Mouse (Mus musculus) brain, embryonic 18.5 days (tissue): Measurements from ENCODE around the gene Alppl2.

Experiments used
- DNase-seq: peaks from one replicate; pipeline ENCODE4 v3.0.0-alpha.2; 2012; ENCODE audit warnings: low read depth, low spot score

Alppl2 gene

DNA sequence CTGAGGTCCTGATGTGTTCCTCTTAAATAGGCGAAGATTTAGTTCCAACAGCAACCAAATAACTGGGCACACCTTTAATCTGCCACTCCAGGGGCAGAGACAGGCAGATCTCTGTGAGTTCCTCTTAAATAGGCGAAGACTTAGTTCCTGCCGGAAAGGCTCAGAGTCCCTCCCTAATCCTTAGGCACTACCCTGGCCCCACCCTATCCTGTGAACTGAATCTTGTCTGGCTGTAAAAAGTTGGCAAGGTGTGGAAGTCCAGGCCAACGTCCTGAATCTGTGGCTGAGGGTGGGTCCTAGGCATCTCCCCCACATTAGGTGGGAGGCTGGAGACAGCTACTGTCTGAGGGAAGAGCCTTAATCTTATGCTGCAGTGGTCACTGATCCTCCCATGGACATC is at the start of gene Alppl2:
TSS of gene Alppl2 (minus strand) at position 101 of the 400 bp plus-strand sequence.
- DNase-seq = no peak

DNA sequence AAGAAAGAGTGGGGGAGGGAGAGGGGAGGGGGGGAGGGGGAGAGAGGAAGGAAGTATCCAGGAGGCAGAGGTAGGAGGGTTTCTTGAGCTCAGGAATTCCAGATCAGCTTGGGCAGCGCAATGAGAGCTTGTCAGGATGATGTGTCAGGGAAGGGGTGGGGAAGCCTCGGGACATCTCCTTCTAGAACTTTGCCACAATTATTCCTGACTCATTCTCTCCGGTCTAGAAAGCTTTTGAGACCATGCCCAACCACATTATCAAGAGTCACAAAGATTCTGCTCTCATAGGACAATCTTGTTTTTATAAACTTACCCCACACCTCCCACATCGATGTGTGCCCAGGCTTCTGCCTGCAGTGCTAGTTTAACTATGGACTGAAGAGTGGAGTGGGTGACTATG is 42.1 kb upstream of the Alppl2 start:
- no peak for DNase-seq

DNA sequence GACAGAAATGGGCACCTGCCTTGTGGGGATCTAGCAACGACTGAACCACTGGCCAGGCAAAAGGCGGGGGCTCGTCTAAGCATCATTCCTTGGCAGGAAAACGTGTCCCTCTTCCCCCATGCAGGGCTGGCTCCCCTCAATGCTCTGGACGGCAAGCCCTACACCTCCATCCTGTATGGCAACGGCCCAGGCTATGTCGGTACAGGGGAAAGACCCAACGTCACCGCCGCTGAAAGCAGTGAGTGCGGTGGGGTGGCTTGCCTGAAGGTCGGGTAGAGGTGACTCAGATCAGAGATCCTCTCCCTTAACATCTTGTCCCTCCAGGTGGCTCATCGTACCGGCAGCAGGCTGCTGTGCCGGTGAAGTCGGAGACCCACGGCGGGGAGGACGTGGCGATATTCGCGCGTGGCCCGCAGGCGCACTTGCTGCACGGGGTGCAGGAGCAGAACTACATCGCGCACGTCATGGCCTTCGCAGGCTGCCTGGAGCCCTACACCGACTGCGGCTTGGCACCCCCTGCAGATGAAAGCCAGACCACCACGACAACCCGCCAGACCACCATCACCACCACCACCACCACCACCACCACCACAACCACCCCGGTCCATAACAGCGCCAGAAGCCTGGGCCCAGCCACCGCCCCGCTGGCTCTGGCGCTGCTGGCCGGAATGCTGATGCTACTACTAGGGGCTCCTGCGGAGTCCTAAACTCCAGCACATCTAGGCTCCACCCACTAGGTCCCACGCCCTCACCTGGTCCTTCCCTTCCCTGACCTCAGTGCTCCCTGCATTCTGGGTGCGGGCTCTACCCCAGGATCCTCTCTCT is 37.7 kb upstream of the Alppl2 start:
- DNase-seq = no peak

DNA sequence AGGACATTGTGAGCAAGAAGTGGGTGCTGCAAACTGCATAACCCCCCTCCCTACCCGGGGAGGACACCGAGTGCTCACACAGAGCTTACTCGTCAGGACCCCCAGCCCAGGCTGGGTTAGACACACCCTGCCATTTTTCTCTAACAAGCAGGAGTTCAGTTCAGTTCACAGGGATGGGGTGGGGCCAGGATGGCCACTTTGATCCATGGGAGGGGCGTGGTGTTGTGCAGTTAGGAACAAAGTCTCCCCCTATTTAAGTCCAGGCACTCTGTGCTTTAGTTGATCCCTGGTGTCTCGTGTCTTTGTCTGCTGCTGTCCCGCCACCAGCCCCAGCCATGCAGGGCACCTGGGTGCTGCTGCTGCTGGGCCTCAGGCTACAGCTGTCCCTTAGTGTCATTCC is 34.9 kb upstream of the Alppl2 start, which contains the start of gene Akp3:
TSS of gene Akp3 (plus strand) at position 301 of the 400 bp plus-strand sequence.
- DNase-seq = no peak

DNA sequence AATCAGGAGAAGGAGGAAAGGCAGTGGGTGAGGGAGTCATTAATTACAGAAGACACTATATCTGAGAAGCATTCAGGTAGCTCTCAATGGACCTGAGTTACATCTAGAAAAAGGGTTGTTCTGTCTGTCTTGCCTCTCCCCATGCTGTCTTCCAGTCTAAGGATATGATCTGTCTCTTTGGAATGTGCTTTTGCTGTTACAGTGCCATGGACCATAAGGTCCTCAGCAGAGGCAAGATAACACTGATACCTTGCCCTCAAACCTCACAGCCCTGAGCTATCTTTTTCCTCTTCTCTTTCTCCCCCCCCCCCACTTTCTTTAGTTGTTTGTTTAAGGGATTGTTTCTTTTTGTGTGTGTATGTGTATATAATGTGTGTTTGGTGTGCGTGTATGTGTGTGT is 25.1 kb upstream of the Alppl2 start:
- no peak for DNase-seq

DNA sequence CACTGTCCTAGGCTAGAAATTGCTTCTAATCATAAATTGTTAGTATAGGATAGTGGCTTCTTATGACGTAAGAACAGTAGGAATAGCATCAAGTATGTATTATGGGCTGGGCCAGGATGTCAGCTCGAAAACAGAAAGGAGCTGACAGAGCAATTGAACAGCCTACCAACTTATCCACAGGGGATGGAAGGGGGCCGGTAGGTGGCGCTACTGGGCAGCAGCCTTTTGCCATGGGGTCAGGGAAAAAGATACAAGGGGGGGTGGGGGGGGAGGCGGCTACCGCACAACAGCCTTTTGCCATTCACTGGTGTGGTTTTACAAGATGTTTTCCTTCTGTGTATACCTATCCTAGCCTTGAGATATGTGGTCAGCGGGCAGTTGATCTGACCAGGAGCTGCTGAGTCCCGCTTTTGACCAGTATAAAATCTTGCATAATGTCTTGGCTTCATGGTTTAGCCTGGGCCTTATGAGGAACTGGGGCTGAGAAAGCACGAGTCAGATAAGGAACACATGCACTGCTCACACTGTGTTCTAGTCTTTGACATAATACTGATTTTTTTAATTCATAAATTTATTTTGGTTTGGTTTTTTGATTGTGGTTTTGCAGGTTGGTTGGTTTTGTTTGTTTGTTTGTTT is 22.1 kb upstream of the Alppl2 start:
- no peak for DNase-seq

DNA sequence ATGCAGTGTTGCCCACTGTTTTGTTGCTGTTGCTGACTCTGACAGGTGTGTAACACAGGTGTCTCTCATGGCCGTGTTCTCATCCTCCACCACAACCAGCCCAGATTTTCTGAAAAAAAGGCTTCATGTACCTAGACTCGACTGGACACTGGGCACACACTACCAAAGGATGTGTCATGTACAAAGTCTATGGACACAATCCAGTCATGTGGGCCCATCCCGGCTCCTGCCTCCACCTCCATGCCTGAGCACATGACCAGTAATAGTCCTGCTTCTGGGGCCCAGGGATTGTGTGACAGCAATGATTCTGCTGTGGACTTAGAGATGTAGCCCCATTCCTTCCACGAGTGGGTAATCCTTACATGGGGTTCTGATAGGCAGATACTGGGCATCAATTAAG is 18.8 kb upstream of the Alppl2 start:
- DNase-seq = no peak

DNA sequence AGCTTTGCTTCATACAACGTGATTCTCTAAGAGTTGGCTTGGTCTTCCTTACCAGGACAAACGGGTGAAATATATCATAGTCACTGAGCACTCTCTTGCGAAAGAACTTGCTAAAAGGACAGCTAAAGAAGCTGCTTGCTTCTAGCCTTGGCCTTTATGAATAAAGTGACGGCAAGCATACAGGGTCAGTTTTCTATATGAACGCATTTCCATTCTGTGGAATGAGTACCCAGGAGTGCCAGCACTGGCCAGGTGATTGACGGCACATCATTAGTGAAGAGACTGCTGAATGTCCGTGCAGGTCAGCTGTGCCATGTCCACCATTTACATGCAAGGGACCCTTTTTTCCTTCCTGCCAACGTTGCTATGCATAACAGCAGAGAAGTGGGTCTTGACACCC is 16.8 kb upstream of the Alppl2 start:
- no peak for DNase-seq

DNA sequence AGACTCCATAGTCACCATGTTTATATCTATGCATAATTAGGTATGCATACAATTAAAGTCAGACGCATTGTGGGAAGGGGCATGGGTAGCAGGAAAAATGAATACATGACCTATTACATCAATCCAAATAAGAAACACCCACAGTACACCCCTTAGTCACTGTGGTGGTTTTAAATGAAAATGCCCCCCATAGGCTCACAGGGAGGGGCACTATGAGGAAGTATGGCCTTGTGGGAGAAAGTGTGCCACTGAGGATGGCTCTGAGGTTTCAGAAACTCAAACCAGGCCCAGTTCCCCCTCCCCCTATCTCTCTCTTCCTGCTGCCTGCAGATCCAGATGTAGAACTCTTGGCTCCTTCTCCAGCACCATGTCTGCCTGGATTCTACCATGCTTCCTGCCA is 14.2 kb upstream of the Alppl2 start:
- no peak for DNase-seq

DNA sequence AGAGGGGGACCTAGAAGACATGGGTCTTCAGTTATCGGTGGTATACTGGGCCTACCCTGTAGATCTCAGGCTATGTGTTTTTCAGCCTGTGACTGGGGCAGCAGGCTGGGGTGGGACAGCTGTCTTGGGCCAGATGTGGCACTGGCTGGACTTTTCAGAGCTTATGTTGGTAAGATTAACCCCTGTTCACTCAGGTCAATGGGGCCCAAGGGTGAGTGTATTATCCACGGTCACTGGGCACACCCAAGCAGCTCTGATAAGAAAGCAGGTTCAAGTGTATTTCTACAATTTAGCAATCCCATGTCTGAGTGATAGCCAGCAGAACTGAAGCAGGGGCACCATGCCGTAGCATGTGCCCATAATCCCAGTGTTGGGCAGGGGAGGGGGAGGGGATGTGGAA is 12.4 kb upstream of the Alppl2 start:
- no peak for DNase-seq

DNA sequence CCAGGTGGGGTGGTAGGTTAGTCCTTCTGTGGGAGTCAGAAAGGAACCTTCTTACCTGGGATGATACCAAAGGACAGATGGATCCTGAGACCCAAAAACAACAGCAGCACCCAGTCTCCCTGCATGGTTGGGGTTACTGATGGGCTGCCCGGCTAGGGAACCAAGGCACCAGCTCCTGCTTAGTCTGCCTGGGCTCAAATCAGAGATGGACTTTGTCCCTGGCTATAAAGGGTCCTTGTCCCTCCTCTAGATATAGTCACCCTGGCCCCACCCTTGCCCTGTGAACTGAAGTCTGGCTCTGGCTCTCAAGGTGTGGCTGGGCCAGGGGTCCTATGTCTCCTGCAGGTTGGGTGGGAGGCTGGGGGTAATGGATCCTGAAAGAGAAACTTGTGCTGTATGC is 11.7 kb upstream of the Alppl2 start, which contains the start of gene Alpi:
TSS of gene Alpi (minus strand) at position 196 of the 400 bp plus-strand sequence.
- no peak for DNase-seq

DNA sequence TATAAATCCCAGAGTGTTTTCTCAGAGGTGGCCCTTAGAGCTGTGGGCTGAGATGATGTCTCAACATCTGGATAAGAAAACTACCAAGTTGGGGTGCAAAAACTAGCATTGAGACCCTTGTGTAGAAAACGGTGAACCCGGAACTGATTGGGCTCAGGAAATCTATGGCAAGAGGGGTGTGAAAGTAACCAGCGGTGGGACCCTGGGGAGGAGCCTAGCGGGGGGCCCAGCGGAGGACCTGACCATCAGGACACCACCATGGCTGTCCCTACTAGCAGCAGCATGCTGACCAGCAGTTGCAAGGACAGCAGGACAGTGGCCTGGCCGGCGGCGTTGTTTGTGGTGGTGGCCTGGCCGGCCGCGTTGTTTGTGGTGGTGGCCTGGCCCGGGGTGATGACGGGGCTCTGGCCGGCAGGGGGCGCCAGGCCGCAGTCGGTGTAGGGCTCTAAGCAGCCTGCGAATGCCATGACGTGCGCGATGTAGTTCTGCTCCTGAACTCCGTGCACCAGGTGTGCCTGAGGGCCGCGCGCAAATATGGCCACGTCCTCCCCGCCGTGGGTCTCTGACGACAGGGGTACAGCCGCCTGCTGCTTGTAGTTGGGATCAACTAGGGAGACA is 8.7 kb upstream of the Alppl2 start:
- DNase-seq = no peak

DNA sequence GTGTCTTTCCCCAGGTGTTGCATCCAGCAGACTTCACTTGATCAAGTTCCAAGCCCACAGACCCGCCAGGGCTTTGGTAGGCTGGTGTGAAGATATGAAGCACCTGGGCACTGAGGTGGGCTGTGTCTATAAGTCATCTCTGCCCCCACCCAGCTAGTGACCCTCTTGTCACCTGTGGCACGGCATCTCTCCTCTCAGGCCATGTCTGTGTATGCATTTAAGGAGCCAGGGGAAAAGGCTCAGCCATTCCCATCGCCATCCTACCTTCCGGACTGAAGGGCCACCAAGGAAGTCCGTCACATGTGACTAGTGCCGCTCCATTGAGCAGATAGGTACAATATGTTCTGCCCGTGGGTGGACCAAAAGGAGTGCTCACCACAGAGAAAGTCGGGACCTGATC is 5.9 kb upstream of the Alppl2 start:
- DNase-seq = no peak

DNA sequence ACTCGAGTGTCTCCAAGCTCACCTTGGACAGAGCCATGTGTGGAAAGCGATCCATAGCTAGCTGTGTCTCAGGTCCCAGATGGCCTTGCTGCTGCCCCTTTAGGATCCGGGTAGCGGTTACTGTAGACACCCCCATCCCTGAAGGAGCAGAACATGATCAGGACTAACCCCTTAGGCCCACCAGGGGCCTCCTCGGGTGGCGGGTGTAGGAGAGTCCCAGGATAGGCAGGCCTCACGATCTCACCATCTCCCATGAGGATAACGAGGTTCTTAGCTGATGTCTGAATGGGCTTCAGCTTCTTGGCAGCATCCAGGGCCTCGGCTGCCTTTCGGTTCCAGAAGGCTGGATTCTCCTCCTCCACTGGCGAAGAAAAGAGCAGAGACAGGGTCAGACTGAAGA is 477 bp downstream of the Alppl2 start:
- no peak for DNase-seq

DNA sequence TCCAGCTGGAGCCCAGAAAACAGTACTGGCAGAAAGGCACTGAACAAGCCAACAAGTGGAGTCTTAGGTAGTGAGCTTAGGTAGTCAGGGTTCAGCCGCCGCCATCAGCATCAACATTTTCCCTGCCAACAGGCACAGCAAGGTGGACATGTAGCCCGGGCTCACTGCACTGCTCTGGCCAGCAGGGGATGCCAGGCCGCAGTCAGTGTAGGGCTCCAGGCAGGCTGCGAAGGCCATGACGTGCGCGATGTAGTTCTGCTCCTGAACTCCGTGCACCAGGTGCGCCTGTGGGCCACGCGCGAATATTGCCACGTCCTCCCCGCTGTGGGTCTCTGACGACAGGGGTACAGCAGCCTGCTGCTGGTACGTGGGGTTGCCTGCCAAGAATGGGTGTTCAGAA is 2.8 kb downstream of the Alppl2 start:
- DNase-seq = no peak

DNA sequence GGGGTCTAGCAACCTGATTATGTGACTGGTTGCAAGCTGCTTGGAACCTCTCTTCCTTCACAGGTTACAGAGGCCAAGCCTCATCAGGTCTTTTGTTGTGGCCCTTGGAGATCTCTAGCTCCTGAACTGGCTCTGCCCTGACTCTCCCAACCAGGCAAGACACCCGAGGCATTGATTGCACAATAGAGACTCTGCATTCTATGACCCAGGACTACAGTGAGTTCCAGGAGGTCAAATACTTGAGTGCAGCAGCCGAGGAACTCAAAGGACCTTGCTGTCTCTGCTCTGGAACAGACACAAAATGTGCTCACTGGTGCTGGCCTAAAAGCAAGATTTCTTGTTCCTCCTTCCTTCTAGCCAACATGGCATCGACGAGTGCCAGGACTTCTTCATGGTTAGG is 3.5 kb downstream of the Alppl2 start:
- no peak for DNase-seq

DNA sequence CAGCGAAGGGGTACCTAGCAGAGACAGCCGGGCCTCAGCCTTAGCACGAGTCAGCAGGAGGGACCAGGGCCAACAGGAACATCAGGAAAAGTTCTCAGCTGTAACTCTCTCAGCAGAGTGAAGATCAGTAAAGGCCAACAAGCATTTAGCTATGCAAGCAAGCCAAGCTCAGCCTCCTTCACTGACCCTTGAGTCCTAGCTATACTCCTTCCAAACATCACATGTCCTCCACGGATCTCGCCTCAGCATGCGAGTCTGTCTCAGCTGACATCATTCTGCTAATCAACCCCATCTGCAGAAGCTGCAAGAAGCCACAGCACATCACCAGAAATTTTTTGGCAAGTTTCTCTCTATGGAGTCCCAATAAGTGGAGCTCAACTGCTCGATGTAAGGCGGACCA is 16.0 kb downstream of the Alppl2 start:
- no peak for DNase-seq

DNA sequence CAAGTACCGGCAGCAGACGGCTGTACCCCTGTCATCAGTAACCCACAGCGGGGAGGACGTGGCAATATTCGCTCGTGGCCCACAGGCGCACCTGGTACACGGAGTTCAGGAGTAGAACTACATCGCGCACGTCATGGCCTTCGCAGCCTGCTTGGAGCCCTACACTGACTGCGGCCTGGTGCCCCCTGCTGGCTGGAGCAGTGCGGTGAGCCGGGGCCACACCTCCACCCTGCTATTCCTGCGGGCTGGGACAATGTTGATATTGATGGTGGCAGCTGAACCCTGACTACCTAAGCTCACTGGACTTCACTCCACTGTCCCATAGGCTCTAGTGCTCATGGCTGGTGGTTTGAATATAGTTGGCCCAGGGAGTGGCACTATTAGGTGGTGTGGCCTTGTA is 19.0 kb downstream of the Alppl2 start:
- DNase-seq = no peak

DNA sequence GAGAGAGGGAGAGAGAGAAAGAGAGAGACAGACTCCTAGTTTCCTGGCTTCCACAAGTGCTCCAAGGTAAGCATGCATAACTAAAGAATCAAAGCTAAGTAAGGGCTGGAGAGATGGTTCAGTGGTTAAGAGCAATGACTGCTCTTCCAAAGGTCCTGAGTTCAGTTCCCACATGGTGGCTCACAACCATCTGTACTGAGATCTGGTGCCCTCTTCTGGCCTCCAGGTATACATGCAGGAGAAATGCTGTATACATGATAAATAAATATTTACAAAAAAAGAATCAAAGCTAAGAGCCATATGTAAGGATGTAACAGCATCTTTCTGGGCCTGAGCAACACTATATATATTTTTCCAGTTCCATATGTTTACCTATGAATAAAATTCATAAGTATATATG is 28.8 kb downstream of the Alppl2 start:
- DNase-seq = no peak

DNA sequence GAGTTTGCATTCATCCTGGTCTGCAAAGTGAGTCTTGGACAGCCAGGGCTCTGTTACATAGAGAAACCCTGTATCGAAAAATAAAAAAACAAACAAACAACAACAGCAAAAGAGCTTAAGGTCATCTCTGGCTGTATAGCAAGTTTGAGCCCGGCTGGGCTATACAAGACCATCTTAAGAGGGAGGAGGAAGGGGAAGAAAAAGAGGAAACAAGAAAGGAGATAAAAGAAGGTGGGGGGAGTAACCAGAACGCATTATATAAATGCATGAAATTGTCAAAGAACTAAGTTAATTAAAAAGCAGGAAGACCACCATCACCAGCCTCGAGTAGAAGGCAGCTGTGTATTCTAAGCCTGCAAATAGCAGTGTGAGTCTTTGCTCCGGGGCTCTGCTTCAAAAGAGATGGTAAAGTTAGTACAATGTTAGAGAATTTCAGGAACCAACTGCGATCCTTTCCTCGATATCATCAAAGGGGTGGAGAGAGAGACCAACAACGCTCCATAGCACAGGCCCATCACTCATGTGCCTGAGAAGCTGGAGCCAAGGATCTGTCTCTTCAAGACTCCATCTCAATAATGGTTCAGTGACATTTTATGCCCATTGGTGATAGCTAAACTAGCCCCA is 30.6 kb downstream of the Alppl2 start:
- no peak for DNase-seq

DNA sequence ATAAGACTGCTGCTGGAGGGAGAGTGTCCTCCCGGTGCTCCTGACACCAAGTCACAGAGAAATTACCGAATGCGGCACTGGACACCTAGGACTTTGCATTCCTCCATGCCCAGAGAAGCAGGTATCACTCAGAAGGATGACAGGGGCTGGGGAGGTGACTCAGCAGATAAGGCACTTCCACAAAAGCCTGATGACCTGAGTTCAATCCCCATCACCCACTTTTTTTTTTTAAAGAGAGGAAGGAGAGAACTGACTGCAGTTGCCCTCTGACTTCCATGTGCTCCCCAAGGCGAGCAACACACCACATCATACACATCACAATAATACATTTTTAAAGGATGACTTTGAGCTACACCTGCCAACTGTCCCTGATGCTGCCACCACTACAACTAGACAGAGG is 32.7 kb downstream of the Alppl2 start:
- DNase-seq = no peak

DNA sequence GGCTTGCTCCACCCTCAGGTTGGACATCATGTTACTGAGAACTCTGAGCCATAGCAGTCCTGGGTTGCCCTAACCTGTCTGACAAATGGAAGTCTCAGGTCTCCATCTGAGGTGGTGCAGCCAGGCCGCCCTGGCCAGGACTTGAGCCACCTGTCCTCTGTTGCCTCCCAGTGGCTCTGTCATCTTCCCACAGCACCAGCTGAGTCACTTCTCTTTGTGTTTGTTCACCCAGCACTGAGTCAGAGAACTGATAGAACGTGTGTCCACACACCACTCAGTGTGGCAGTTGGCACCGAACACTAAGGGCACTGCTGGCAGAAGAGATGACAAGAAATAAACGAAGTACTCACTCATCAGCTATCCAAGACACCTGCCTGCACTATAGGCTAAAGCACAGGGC is 38.4 kb downstream of the Alppl2 start:
- DNase-seq = no peak
